Mouse (Mus musculus) mouse embryonic stem cell (cell line): ENCODE results near the gene Tnks1bp1.

Source experiments
- in situ Hi-C, 2 experiments: fragments of 300-500 bp; cut with MboI; formaldehyde crosslinking; loops; 1 replicate in 1 of 2; 3 replicates in 1 of 2; pipeline ENCODE4 v1.14.3; 2019 to 2020; ENCODE audit warnings: low sequenced_read_pairs in 2 of 2, low pct_unique_long_range_greater_than_20kb in 1 of 2, mixed read lengths in 1 of 2; ENCODE audit not compliant: unreplicated experiment in 1 of 2

Gene Tnks1bp1

GRCm38 (mm10) chr2:85067903-85068625 is 20.2 kb downstream of the Tnks1bp1 start:
- in situ Hi-C loops: no loop called here

DNA sequence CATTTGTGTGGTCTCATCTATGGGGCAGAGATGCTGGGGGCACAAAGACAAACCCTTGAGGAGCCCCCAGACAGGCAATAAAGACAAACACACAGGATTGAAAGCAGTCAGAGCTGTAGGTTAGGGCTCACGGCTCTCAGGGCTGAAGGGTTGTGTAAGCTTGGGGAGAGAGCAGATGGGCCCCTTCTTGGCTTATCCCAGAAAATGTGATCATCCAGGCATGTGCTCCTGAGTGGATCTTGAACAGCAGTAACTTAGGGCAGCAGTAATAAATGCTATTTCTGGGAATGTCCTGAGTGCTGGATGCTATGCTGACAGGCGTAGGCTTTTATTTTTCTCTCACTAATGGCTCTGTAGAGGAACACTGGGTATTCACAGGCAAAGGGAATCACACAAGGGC is 20.8 kb downstream of the Tnks1bp1 start:
- in situ Hi-C loops: no loop called here

DNA sequence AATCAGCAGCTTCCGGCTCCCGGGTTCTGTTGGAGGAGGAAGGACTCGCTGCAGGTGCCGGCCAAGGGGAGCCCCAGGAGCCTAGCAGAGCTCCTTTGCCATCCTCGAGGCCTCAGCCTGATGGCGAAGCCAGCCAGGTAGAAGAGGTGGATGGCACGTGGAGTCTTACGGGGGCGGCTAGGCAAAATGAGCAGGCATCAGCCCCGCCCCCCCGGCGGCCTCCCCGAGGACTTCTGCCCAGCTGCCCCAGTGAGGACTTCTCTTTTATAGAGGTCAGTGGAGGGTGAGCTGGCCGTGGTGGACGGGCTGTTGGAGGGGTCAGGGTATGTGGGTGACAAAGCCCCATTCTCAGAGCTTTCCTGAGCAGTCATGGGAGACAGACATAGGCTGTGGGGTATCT is 22.3 kb downstream of the Tnks1bp1 start:
- in situ Hi-C loops: no loop called here

DNA sequence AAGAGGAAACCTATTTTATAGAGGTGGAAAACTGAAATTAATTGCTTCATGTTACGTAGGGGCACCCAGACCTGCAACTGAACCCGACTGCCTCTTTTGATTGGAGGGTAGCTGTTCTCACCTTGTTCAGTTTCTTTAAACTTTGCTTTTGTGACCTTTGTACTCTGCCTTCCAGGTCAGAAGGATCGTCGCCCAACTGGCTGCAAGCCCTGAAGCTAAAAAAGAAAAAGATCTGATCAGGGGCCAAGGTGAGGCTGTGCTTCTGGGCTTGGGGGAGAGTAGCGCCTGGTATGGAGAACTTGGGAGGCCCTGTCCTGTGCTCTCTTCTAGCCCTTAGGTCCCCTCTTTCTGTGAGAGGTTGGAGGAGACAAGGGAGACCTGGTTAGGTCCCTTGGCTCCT is 24.1 kb downstream of the Tnks1bp1 start:
- in situ Hi-C loops: no loop called here

- in situ Hi-C loops: no loop called here
These were observed 25.9 kb downstream of the Tnks1bp1 start for GRCm38 (mm10) chr2:85073751-85074150.

DNA sequence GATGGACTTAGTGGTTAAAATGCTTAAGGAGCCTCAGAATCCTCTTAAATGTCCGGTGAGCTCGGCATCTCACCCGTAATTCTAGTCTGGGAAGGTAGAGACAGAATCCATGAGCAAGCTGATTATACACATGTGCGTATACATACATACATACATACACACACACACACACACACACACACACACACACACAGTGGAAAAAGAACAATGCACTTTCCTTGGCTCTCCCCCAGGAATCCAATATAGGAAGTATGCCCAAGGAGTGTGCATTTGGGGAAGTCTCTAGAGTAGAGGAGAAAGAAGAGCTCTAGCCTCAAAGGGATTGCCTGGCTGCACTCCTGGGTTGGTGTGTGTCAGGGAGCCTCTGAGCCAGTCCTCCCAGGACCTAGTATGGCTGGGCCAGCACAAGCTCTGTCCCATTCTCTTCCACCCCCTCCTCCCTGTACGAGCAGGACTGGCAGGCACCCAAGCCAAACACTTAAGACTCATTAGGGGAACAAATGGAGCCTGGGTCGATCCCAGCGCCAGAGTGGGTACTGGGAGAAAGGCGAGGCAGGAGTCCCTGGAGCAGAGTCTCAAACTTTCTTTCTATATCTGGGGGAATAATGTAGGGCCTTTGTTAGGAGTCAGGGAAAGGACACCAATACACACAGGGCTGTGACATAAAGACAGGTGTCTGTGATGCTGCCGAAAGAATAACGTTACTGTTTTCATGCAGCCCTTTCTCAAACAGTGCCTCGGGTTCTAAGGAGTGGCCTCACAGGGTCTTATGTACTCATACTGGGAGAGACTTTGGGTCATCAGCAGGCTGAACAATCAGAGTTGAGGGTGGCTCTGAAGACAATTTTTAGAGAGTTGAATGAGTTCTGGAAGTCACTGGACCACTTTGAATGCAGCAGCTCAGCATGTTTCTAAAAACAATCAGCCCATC is 41.2 kb downstream of the Tnks1bp1 start:
- in situ Hi-C loops: no loop called here

- in situ Hi-C loops: no loop called here
These were observed 43.5 kb downstream of the Tnks1bp1 start for GRCm38 (mm10) chr2:85091325-85091724.

GRCm38 (mm10) chr2:85093376-85093775 is 45.6 kb downstream of the Tnks1bp1 start:
- in situ Hi-C loops: no loop called here

DNA sequence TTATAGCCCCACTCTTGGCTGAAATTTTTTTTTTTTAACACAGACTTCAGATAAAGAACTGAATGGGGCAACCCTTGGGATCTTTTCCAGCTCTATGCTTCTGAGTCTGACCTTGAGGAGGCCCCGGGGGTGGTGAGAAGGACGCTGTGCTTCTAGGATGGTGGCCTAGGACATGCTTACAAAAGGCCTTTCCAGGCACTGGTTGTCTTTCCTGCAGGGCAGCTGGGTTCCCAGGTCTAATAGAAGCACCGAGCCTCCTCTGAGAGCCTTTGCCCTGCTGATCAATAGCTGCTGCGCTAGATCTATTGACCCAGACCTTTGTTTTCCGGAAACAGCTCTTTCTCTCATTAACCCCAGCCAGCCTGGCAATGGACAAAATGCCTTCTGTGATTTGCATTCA is 48.1 kb downstream of the Tnks1bp1 start:
- in situ Hi-C loops: no loop called here

DNA sequence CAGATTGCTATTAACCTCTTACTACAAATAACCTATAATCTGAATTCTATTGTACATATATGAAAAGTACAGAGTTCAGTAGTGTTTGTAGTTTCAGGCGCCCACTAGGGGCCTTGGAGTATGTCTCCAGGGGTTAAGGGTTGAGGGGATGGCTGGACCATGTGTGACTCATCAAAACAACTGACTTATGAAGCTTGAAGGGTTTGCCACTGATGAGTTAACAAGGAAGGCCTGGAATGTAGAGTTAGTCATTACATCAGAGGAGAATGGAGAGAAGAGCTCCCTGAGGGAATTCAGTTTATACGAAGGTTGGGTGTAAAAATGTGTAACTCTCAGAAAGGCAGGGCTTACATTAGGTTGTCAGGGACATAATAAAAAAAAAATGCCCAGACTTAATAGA is 50.2 kb downstream of the Tnks1bp1 start:
- in situ Hi-C loops: no loop called here

- in situ Hi-C loops: no loop called here
These were observed 51.1 kb downstream of the Tnks1bp1 start for GRCm38 (mm10) chr2:85098824-85099511.

GRCm38 (mm10) chr2:85103201-85103600 is 55.4 kb downstream of the Tnks1bp1 start:
- in situ Hi-C loops: no loop called here

- in situ Hi-C loops: no loop called here
These were observed 57.7 kb downstream of the Tnks1bp1 start for GRCm38 (mm10) chr2:85105426-85106013.

GRCm38 (mm10) chr2:85106068-85106790 is 58.4 kb downstream of the Tnks1bp1 start:
- in situ Hi-C loops: no loop called here

DNA sequence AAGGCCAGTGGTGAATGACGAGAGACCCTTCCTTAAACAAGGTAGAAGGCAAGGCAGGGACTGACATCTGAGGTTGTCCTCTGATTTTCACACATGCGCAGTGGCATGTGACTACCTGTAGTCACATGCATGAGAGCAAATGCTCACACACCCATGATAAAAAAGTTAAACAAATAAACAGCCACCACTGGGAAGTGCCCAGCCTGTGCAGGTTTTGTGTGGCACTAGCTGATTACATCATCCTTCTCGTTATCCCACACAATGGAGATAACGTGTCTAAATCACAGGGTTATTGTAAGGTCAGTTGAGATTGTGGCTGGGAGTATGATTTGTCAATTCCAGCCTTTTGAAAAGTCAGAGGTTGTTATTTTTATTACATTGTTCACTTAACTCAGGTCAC is 59.1 kb downstream of the Tnks1bp1 start:
- in situ Hi-C loops: no loop called here

DNA sequence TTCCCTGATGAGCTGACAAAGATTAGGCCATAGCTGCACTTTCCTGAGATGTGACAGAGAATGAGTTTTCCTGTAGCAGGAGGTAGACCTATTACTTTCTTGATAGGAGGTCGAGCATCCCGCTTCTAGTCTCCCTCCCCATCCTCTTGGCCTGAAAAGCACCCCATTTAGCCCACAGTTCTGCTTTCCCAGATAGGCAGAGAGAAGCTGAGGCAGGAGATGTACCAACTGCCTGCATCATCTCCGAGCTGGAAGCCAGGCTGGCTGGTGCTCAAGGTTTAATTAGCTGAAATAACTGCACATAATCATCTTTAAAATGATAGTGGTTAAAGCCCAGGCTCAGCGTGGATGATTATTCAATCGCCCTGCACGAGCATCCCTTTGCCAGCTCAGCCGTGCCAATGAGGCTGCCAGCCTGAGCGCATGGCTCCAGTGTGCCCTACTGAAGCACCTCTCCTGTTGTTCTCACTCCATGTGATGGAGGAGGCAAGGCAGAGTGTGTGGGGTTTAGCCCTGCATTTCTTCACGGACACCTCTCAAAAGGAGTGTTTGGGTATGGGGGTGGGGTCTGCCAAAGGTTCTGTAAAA is 62.6 kb downstream of the Tnks1bp1 start:
- in situ Hi-C loops: no loop called here
